Mouse (Mus musculus): ENCODE measurements around the gene Nedd1. TPM values are rescaled to one million over a fixed set of nuclear protein-coding genes. Genes with fewer than 3 reads are reported as not detected.

Gene Nedd1
- polyA plus RNA-seq, 1 experiment from 2014 or later, result 55.4 TPM

GRCm38 (mm10) chr10:92641032-92641431 lies 81.2 kb downstream of the Nedd1 start:
- DNase-seq (peak; percentile 9), ATAC-seq (ENCODE audit: insufficient read depth) (no peak)
- peaks cover 5% of the 10 kb centered on the region; the same call in 1 of the 2 replicates for H3K9me3 ChIP-seq (ENCODE audit: low read depth, low read length)
- no peaks in the 10 kb centered on the region for H3K36me3 ChIP-seq (ENCODE audit: insufficient read depth)
- no peak overlapping the region for H3K4me3 ChIP-seq (ENCODE audit: low read depth, low read length)
- no peak overlapping the region for H3K27ac ChIP-seq (ENCODE audit: low read depth)
- H3K4me1 ChIP-seq (ENCODE audit: insufficient read depth), result no peaks in the 10 kb centered on the region
- H3K4me2 ChIP-seq, result no peak overlapping the region
- peak; percentile 18; the same call in 1 of the 2 replicates for TF ChIP-seq CTCF (IDR thresholded peaks at IDR 0.05; ENCODE audit: low read depth)
- no peak overlapping the region for H3K9ac ChIP-seq
- no peaks in the 10 kb centered on the region for H3K27me3 ChIP-seq (ENCODE audit: insufficient read depth, low read length)

Data from lung, embryonic 14.5 days (tissue).